Mouse (Mus musculus) hindbrain, postnatal 0 days (tissue): Measurements from ENCODE around the gene Ppil6. TPM values are rescaled to one million over a fixed set of nuclear protein-coding genes. Genes with fewer than 3 reads are reported as not detected.

Source experiments
- ATAC-seq: fragments of 200-750 bp; cut with Nextera tagmentation; 2 replicates; pipeline ENCODE4 v1.8.0; 2017; ENCODE audit warnings: mild to moderate bottlenecking, moderate TSS enrichment, moderate library complexity
- DNase-seq: peaks from one replicate; pipeline ENCODE4 v3.0.0-alpha.2; 2015; ENCODE audit warnings: low spot score
- H3K27ac ChIP-seq: fragments of 300-500 bp; sonication (generic); 2 replicates; pipeline ENCODE4 v1.5.1; 2014; ENCODE audit warnings: mild to moderate bottlenecking
- H3K27me3 ChIP-seq: fragments of 300-500 bp; sonication (generic); 2 replicates; pipeline ENCODE4 v1.6.1; 2014; ENCODE audit warnings: low read length, mixed read lengths; ENCODE audit not compliant: insufficient read depth
- H3K36me3 ChIP-seq: fragments of 300-500 bp; sonication (generic); 2 replicates; pipeline ENCODE4 v1.6.1; 2014; ENCODE audit warnings: low read length, mixed read lengths; ENCODE audit not compliant: insufficient read depth
- H3K4me1 ChIP-seq: fragments of 300-500 bp; sonication (generic); 2 replicates; pipeline ENCODE4 v1.6.1; 2014; ENCODE audit warnings: antibody characterized with exemption, low read length, mixed read lengths; ENCODE audit not compliant: insufficient read depth
- H3K4me2 ChIP-seq: fragments of 300-500 bp; sonication (generic); 2 replicates; pipeline ENCODE4 v1.6.1; 2014; ENCODE audit warnings: low read depth, mild to moderate bottlenecking, low read length, moderate library complexity, mixed read lengths
- H3K4me3 ChIP-seq: fragments of 300-500 bp; sonication (generic); 2 replicates; pipeline ENCODE4 v1.5.1; 2014; ENCODE audit warnings: low read length
- H3K9ac ChIP-seq: fragments of 300-500 bp; sonication (generic); replicated peaks from 2 replicates; pipeline ENCODE4 v1.6.1; 2014; ENCODE audit warnings: mild to moderate bottlenecking, low read length, moderate library complexity, mixed read lengths
- H3K9me3 ChIP-seq: fragments of 300-500 bp; sonication (generic); 2 replicates; pipeline ENCODE4 v1.6.1; 2016; ENCODE audit warnings: low read length, mixed read lengths
- CTCF ChIP-seq: IDR thresholded peaks from 2 replicates; pipeline ENCODE4 v1.5.1; 2016; ENCODE audit warnings: antibody characterized with exemption, control low read depth, low read depth
- WGBS: fragments of 180-500 bp; shearing (Covaris S2); extraction: QIAGEN DNeasy Blood & Tissue Kit; methylation state at CpG from one replicate; pipeline ENCODE4 v1.1.7; 2014; 5-methylcytosine and 5-hydroxymethylcytosine counted together
- polyA plus RNA-seq: library from polyadenylated mRNA; unstranded; fragments of >200 nt; fragmentation: Nextera tagmentation; extraction: Ambion mirVana; gene quantifications from 2 replicates; pipeline ENCODE4 v1.2.1, GENCODE M21; 2015
- total RNA-seq: library from RNA; depleted of rRNA; stranded (reverse); fragments of >200 nt; gene quantifications from 2 replicates; pipeline ENCODE4 v1.2.3, GENCODE M21; 2014

Gene Ppil6
- total and polyA plus RNA-seq, 2 experiments from 2014 or later = 1.8 to 6.5 TPM

GRCm38 (mm10) chr10:41523386-41523785 lies 33.1 kb downstream of the Ppil6 start:
- Histone ChIP-seq H3K27me3 (no peaks in the 10 kb centered on the region), H3K9me3 (no peaks in the 10 kb centered on the region), H3K4me2 (no peak overlapping the region), H3K36me3 (peaks cover 5% of the 10 kb centered on the region; the same call in 1 of the 2 replicates), H3K4me3 (no peak overlapping the region), H3K9ac (no peak overlapping the region), H3K27ac (no peak overlapping the region), H3K4me1 (peaks cover 24% of the 10 kb centered on the region)
- WGBS = 81% methylated on average over 3 of the region's 3 CpGs
- DNase-seq (no peak), ATAC-seq (no peak)
- TF ChIP-seq CTCF = no peak

- 66% methylated on average over 1 of the region's 1 CpGs for WGBS
- H3K9ac ChIP-seq = no peak overlapping the region
- DNase-seq = no peak
- H3K27me3 ChIP-seq = no peaks in the 10 kb centered on the region
- no peak overlapping the region for H3K4me2 ChIP-seq
- H3K4me3 ChIP-seq = no peak overlapping the region
- no peak overlapping the region for H3K27ac ChIP-seq
- no peaks in the 10 kb centered on the region for H3K9me3 ChIP-seq
- H3K36me3 ChIP-seq = peaks cover 20% of the 10 kb centered on the region; the same call in 1 of the 2 replicates
- ATAC-seq = no peak
- peaks cover 22% of the 10 kb centered on the region for H3K4me1 ChIP-seq
- TF ChIP-seq CTCF = no peak
Observed at GRCm38 (mm10) chr10:41525696-41526095, 35.5 kb downstream of the Ppil6 start.

- TF ChIP-seq CTCF = no peak
- Histone ChIP-seq H3K4me3 (no peak overlapping the region), H3K36me3 (peaks cover 25% of the 10 kb centered on the region), H3K4me1 (no peaks in the 10 kb centered on the region), H3K27ac (no peak overlapping the region), H3K27me3 (no peaks in the 10 kb centered on the region), H3K9ac (no peak overlapping the region), H3K9me3 (no peaks in the 10 kb centered on the region), H3K4me2 (no peak overlapping the region)
- WGBS = 93% methylated on average over 5 of the region's 5 CpGs
- DNase-seq (no peak), ATAC-seq (no peak)
Observed at GRCm38 (mm10) chr10:41529972-41530371, 39.7 kb downstream of the Ppil6 start.

GRCm38 (mm10) chr10:41535991-41536390 lies 45.8 kb downstream of the Ppil6 start:
- 90% methylated on average over 2 of the region's 2 CpGs for WGBS
- Histone ChIP-seq H3K27ac (no peak overlapping the region), H3K9me3 (no peaks in the 10 kb centered on the region), H3K36me3 (peaks cover 8% of the 10 kb centered on the region), H3K27me3 (no peaks in the 10 kb centered on the region), H3K4me3 (no peak overlapping the region), H3K9ac (no peak overlapping the region), H3K4me1 (no peaks in the 10 kb centered on the region), H3K4me2 (no peak overlapping the region)
- no peak for TF ChIP-seq CTCF
- DNase-seq (no peak), ATAC-seq (no peak)

GRCm38 (mm10) chr10:41536714-41537113 lies 46.5 kb downstream of the Ppil6 start:
- Histone ChIP-seq H3K27ac (no peak overlapping the region), H3K4me2 (no peak overlapping the region), H3K4me1 (no peaks in the 10 kb centered on the region), H3K36me3 (peaks cover 8% of the 10 kb centered on the region), H3K9me3 (no peaks in the 10 kb centered on the region), H3K9ac (no peak overlapping the region), H3K4me3 (no peak overlapping the region), H3K27me3 (no peaks in the 10 kb centered on the region)
- no peak for TF ChIP-seq CTCF
- no peak for ATAC-seq
- no peak for DNase-seq
- WGBS = 88% methylated on average over 1 of the region's 1 CpGs

GRCm38 (mm10) chr10:41537226-41537982 lies 47.2 kb downstream of the Ppil6 start:
- no peak for TF ChIP-seq CTCF
- H3K4me2 ChIP-seq = no peak overlapping the region
- ATAC-seq = no peak
- no peak overlapping the region for H3K4me3 ChIP-seq
- whole genome bisulfite sequencing = 77% methylated on average over 4 of the region's 4 CpGs
- H3K4me1 ChIP-seq = no peaks in the 10 kb centered on the region
- no peak for DNase-seq
- no peak overlapping the region for H3K27ac ChIP-seq
- H3K9ac ChIP-seq = no peak overlapping the region
- no peaks in the 10 kb centered on the region for H3K9me3 ChIP-seq
- H3K27me3 ChIP-seq = no peaks in the 10 kb centered on the region
- peaks cover 8% of the 10 kb centered on the region for H3K36me3 ChIP-seq

- Histone ChIP-seq H3K36me3 (peaks cover 8% of the 10 kb centered on the region), H3K4me3 (no peak overlapping the region), H3K9ac (no peak overlapping the region), H3K4me1 (no peaks in the 10 kb centered on the region), H3K9me3 (no peaks in the 10 kb centered on the region), H3K27me3 (no peaks in the 10 kb centered on the region), H3K27ac (no peak overlapping the region), H3K4me2 (no peak overlapping the region)
- WGBS = 94% methylated on average over 3 of the region's 3 CpGs
- DNase-seq (no peak), ATAC-seq (no peak)
- TF ChIP-seq CTCF = no peak
Observed at GRCm38 (mm10) chr10:41537983-41538330, 47.7 kb downstream of the Ppil6 start.
